Mouse (Mus musculus): ENCODE data around the gene Apob.

GRCm38 (mm10) chr12:8032359-8032755, 54.9 kb downstream of the Apob start:
- TF ChIP-seq CTCF (IDR thresholded peaks at IDR 0.05; ENCODE audit: low read depth, low read length) (no peak), POLR2A (IDR thresholded peaks at IDR 0.05; ENCODE audit: extremely low read depth, insufficient read depth, low read length) (no peak)
